Comparison of ENCODE assay signal across 18 mouse cellular contexts in the genomic region with DNA sequence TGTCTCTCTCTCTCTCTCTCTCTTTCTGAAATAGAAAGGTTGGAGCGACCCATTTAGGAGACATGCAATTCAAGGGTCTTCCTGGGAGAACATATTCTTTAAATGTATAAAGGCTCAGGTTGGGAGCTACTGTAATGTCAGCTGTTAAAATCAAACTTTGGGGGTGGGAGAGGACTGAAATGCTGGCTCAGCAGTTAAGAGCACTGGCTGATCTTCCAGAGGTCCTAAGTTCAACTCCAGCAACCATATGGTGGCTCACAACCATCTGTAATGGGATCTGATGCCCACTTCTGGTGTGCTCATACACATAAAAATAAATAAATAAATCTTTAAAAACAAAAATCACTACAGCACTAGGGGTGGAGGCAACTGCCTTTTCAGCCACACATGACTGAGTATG. TPM values are rescaled to one million over a fixed set of nuclear protein-coding genes. Genes with fewer than 3 reads are reported as not detected.
"Had no signal": no experiment of that assay in that cellular context is flagged by ENCODE, and none has a peak within 500 bp of the region (broad histone marks: within the 10 kb centered on the region; RNA-seq: fewer than 3 reads in every experiment).

No protein-coding gene starts in this region.

- H3K4me3 ChIP-seq: left cerebral cortex, adult 2 months; liver, embryonic 13.5 days; midbrain, embryonic 12.5 days; midbrain, embryonic 15.5 days; neural tube, embryonic 12.5 days; neural tube, embryonic 15.5 days; stomach, embryonic 15.5 days had no signal

- H3K36me3 ChIP-seq: liver, embryonic 13.5 days; midbrain, embryonic 12.5 days; midbrain, embryonic 15.5 days; neural tube, embryonic 12.5 days; neural tube, embryonic 15.5 days; stomach, embryonic 15.5 days had no signal

- ATAC-seq: lung, postnatal 0 days; midbrain, embryonic 15.5 days had no signal

- H3K9ac ChIP-seq: liver, embryonic 13.5 days; lung, embryonic 14.5 days; midbrain, embryonic 12.5 days; midbrain, embryonic 15.5 days; neural tube, embryonic 12.5 days; neural tube, embryonic 15.5 days; stomach, embryonic 15.5 days had no signal

- H3K4me2 ChIP-seq: liver, embryonic 13.5 days; lung, embryonic 14.5 days; midbrain, embryonic 15.5 days; neural tube, embryonic 15.5 days had no signal

- H3K27ac ChIP-seq: kidney, postnatal 0 days; left cerebral cortex, adult 2 months; liver, embryonic 13.5 days; macrophage; midbrain, embryonic 12.5 days; midbrain, embryonic 15.5 days; neural tube, embryonic 12.5 days; neural tube, embryonic 15.5 days; stomach, embryonic 15.5 days had no signal

- H3K9me3 ChIP-seq: liver, embryonic 13.5 days; midbrain, embryonic 12.5 days; midbrain, embryonic 15.5 days; neural tube, embryonic 12.5 days; neural tube, embryonic 15.5 days; stomach, embryonic 15.5 days had no signal

- DNase-seq: layer of hippocampus, postnatal 36 days; liver, embryonic 13.5 days; lung, embryonic 14.5 days; right cerebral cortex, adult 18-20 months; right cerebral cortex, postnatal 14 days; right cerebral cortex, postnatal 4 days; spleen, adult 18-20 months; thymus, postnatal 25 days had no signal

RNA-seq across cellular contexts. Expression of gene Sgpp2, which starts 1.5 kb away (rescaled TPM):
- total RNA-seq: megakaryocyte, adult 5-6 weeks had no signal
- polyA plus RNA-seq: macrophage had no signal
